Mouse (Mus musculus) limb, embryonic 15.5 days (tissue): ENCODE data around the gene Tmem219. TPM values are rescaled to one million over a fixed set of nuclear protein-coding genes. Genes with fewer than 3 reads are reported as not detected.
A peak's percentile ranks its signal among the peaks of the same experiment; 100 is the strongest.

Source experiments
- ATAC-seq: fragments of 200-750 bp; cut with Nextera tagmentation; 2 replicates; pipeline ENCODE4 v1.8.0; 2017; ENCODE audit warnings: low read depth, moderate TSS enrichment; ENCODE audit not compliant: insufficient number of reproducible peaks, low FRiP score, low TSS enrichment
- H3K27ac ChIP-seq: fragments of 300-500 bp; sonication (generic); 2 replicates; pipeline ENCODE4 v1.5.1; 2015; ENCODE audit warnings: moderate library complexity, mild to moderate bottlenecking, inconsistent platforms
- H3K27me3 ChIP-seq: fragments of 300-500 bp; sonication (generic); 2 replicates; pipeline ENCODE4 v1.6.1; 2015; ENCODE audit warnings: inconsistent platforms
- H3K36me3 ChIP-seq: fragments of 300-500 bp; sonication (generic); 2 replicates; pipeline ENCODE4 v1.6.1; 2015; ENCODE audit warnings: inconsistent platforms
- H3K4me1 ChIP-seq: fragments of 300-500 bp; sonication (generic); 2 replicates; pipeline ENCODE4 v1.6.1; 2015; ENCODE audit warnings: inconsistent platforms
- H3K4me2 ChIP-seq: fragments of 300-500 bp; sonication (generic); 2 replicates; pipeline ENCODE4 v1.6.1; 2015; ENCODE audit warnings: mild to moderate bottlenecking, inconsistent platforms
- H3K4me3 ChIP-seq: fragments of 300-500 bp; sonication (generic); 2 replicates; pipeline ENCODE4 v1.5.1; 2015; ENCODE audit warnings: mild to moderate bottlenecking, inconsistent platforms
- H3K9ac ChIP-seq: fragments of 300-500 bp; sonication (generic); 2 replicates; pipeline ENCODE4 v1.6.1; 2015; ENCODE audit warnings: inconsistent platforms
- H3K9me3 ChIP-seq: fragments of 300-500 bp; sonication (generic); 2 replicates; pipeline ENCODE4 v1.6.1; 2016; ENCODE audit warnings: inconsistent platforms
- WGBS: fragments of 180-500 bp; shearing (Covaris S2); methylation state at CpG from one replicate; pipeline ENCODE4 v1.1.7; 2015; 5-methylcytosine and 5-hydroxymethylcytosine counted together
- polyA plus RNA-seq: library from polyadenylated mRNA; unstranded; fragments of >200 nt; fragmentation: Nextera tagmentation; extraction: Ambion mirVana; gene quantifications from 2 replicates; pipeline ENCODE4 v1.2.1, GENCODE M21; 2015

The Tmem219 gene
- polyA plus RNA-seq, 1 experiment from 2014 or later, result 31.3 TPM

GRCm38 (mm10) chr7:126883731-126884181 lies 39.0 kb downstream of the Tmem219 start:
- Histone ChIP-seq H3K9me3 (no peaks in the 10 kb centered on the region), H3K27ac (peak overlapping the region; percentile 94), H3K4me2 (peak overlapping the region; percentile 93), H3K9ac (peak overlapping the region; percentile 91), H3K27me3 (no peaks in the 10 kb centered on the region), H3K4me3 (peak overlapping the region; percentile 82), H3K4me1 (peaks cover 32% of the 10 kb centered on the region), H3K36me3 (peaks cover 31% of the 10 kb centered on the region)
- under 1% methylated on average over 15 of the region's 15 CpGs for WGBS
- ATAC-seq, result no peak

GRCm38 (mm10) chr7:126881040-126881439 lies 41.7 kb downstream of the Tmem219 start:
- WGBS, result 78% methylated on average over 6 of the region's 6 CpGs
- Histone ChIP-seq H3K4me2 (0 out of 2 replicates have a peak overlapping the region, but pooled peaks have one; percentile 0), H3K4me3 (no peak overlapping the region), H3K36me3 (peaks cover 54% of the 10 kb centered on the region), H3K27me3 (no peaks in the 10 kb centered on the region), H3K9ac (no peak overlapping the region), H3K9me3 (no peaks in the 10 kb centered on the region), H3K4me1 (peaks cover 32% of the 10 kb centered on the region), H3K27ac (no peak overlapping the region; the same call in 1 of the 2 replicates)
- ATAC-seq, result no peak

GRCm38 (mm10) chr7:126877239-126877638 lies 45.5 kb downstream of the Tmem219 start:
- WGBS, result 98% methylated on average over 1 of the region's 1 CpGs
- Histone ChIP-seq H3K9me3 (no peaks in the 10 kb centered on the region), H3K9ac (no peak overlapping the region), H3K36me3 (peaks cover 92% of the 10 kb centered on the region), H3K27me3 (no peaks in the 10 kb centered on the region), H3K27ac (no peak overlapping the region), H3K4me1 (peaks cover 16% of the 10 kb centered on the region), H3K4me3 (no peak overlapping the region), H3K4me2 (no peak overlapping the region)
- ATAC-seq, result no peak

GRCm38 (mm10) chr7:126870520-126870891 lies 52.2 kb downstream of the Tmem219 start:
- no peaks in the 10 kb centered on the region for H3K27me3 ChIP-seq
- peaks cover 99% of the 10 kb centered on the region for H3K36me3 ChIP-seq
- H3K9ac ChIP-seq, result 0 out of 2 replicates have a peak overlapping the region, but pooled peaks have one; percentile 23
- H3K9me3 ChIP-seq, result no peaks in the 10 kb centered on the region
- H3K4me3 ChIP-seq, result no peak overlapping the region
- no peak overlapping the region for H3K27ac ChIP-seq
- WGBS, result 94% methylated on average over 2 of the region's 2 CpGs
- ATAC-seq, result no peak
- H3K4me1 ChIP-seq, result no peaks in the 10 kb centered on the region
- H3K4me2 ChIP-seq, result no peak overlapping the region

- Histone ChIP-seq H3K9ac (no peak overlapping the region), H3K36me3 (peaks cover 99% of the 10 kb centered on the region), H3K9me3 (no peaks in the 10 kb centered on the region), H3K27ac (no peak overlapping the region), H3K27me3 (no peaks in the 10 kb centered on the region), H3K4me3 (no peak overlapping the region), H3K4me1 (no peaks in the 10 kb centered on the region), H3K4me2 (no peak overlapping the region)
- no peak for ATAC-seq
- whole genome bisulfite sequencing, result 89% methylated on average over 23 of the region's 23 CpGs
These were observed 52.8 kb downstream of the Tmem219 start for GRCm38 (mm10) chr7:126869780-126870519.

GRCm38 (mm10) chr7:126868003-126868402 lies 54.7 kb downstream of the Tmem219 start:
- 85% methylated on average over 12 of the region's 12 CpGs for WGBS

GRCm38 (mm10) chr7:126867534-126867933 lies 55.2 kb downstream of the Tmem219 start:
- no peak for ATAC-seq
- no peak overlapping the region for H3K4me3 ChIP-seq
- peaks cover 87% of the 10 kb centered on the region for H3K36me3 ChIP-seq
- no peaks in the 10 kb centered on the region for H3K9me3 ChIP-seq
- 88% methylated on average over 2 of the region's 2 CpGs for WGBS
- H3K27ac ChIP-seq, result no peak overlapping the region
- no peak overlapping the region for H3K4me2 ChIP-seq
- H3K27me3 ChIP-seq, result no peaks in the 10 kb centered on the region
- no peak overlapping the region for H3K9ac ChIP-seq
- H3K4me1 ChIP-seq, result peaks cover 22% of the 10 kb centered on the region

More at GRCm38 (mm10) chr7:126868003-126868402, 54.7 kb downstream of the Tmem219 start:
- H3K9ac ChIP-seq, result no peak overlapping the region
- peaks cover 92% of the 10 kb centered on the region for H3K36me3 ChIP-seq
- no peak for ATAC-seq
- H3K4me2 ChIP-seq, result no peak overlapping the region
- H3K4me1 ChIP-seq, result peaks cover 18% of the 10 kb centered on the region
- no peaks in the 10 kb centered on the region for H3K27me3 ChIP-seq
- H3K27ac ChIP-seq, result no peak overlapping the region
- H3K9me3 ChIP-seq, result no peaks in the 10 kb centered on the region
- H3K4me3 ChIP-seq, result no peak overlapping the region

GRCm38 (mm10) chr7:126863791-126864190 lies 58.9 kb downstream of the Tmem219 start:
- Histone ChIP-seq H3K4me3 (peak overlapping the region; percentile 69), H3K36me3 (peaks cover 63% of the 10 kb centered on the region), H3K4me1 (peaks cover 33% of the 10 kb centered on the region), H3K27me3 (no peaks in the 10 kb centered on the region), H3K4me2 (peak overlapping the region; percentile 82), H3K9ac (peak overlapping the region; percentile 60), H3K27ac (peak overlapping the region; percentile 91; the same call in 1 of the 2 replicates), H3K9me3 (no peaks in the 10 kb centered on the region)
- 76% methylated on average over 6 of the region's 6 CpGs for WGBS
- no peak for ATAC-seq

- Histone ChIP-seq H3K27ac (peak within 1 kb of the TSS; percentile 91), H3K9ac (peak within 1 kb of the TSS; percentile 60), H3K4me1 (peaks cover 33% of the 10 kb centered on the region), H3K36me3 (peaks cover 62% of the 10 kb centered on the region), H3K4me3 (peak within 1 kb of the TSS; percentile 69), H3K27me3 (no peaks in the 10 kb centered on the region), H3K9me3 (no peaks in the 10 kb centered on the region), H3K4me2 (peak within 1 kb of the TSS; percentile 82)
- under 1% methylated on average over 41 of the region's 41 CpGs for whole genome bisulfite sequencing
- peak; percentile 75 for ATAC-seq
These were observed 60.5 kb downstream of the Tmem219 start, which contains the start of gene Ino80e for GRCm38 (mm10) chr7:126862147-126862784. Gene Ino80e (minus strand): TSS chr7:126862377.

GRCm38 (mm10) chr7:126861429-126862130 lies 61.1 kb downstream of the Tmem219 start, which contains the start of gene Hirip3:
Gene Hirip3 (plus strand): TSS chr7:126861972.
- peak within 1 kb of the TSS; percentile 69 for H3K4me3 ChIP-seq
- H3K36me3 ChIP-seq, result peaks cover 62% of the 10 kb centered on the region
- H3K9ac ChIP-seq, result peak within 1 kb of the TSS; percentile 60
- H3K4me2 ChIP-seq, result peak within 1 kb of the TSS; percentile 82
- no peaks in the 10 kb centered on the region for H3K27me3 ChIP-seq
- H3K27ac ChIP-seq, result peak within 1 kb of the TSS; percentile 91
- ATAC-seq, result peak; percentile 91
- H3K9me3 ChIP-seq, result no peaks in the 10 kb centered on the region
- H3K4me1 ChIP-seq, result peaks cover 33% of the 10 kb centered on the region
- WGBS, result 1% methylated on average over 42 of the region's 42 CpGs

- Histone ChIP-seq H3K9me3 (no peaks in the 10 kb centered on the region), H3K4me2 (peak overlapping the region; percentile 82), H3K9ac (peak overlapping the region; percentile 60), H3K27me3 (no peaks in the 10 kb centered on the region), H3K4me3 (peak overlapping the region; percentile 69), H3K36me3 (peaks cover 62% of the 10 kb centered on the region), H3K27ac (no peak overlapping the region), H3K4me1 (peaks cover 33% of the 10 kb centered on the region)
- ATAC-seq, result no peak
- WGBS, result 59% methylated on average over 5 of the region's 5 CpGs
These were observed 61.7 kb downstream of the Tmem219 start for GRCm38 (mm10) chr7:126860987-126861386.
